Mouse (Mus musculus) ES-Bruce4 (cell line): ENCODE measurements around the gene Ptprq. TPM values are rescaled to one million over a fixed set of nuclear protein-coding genes. Genes with fewer than 3 reads are reported as not detected.

ENCODE experiments used
- H3K27ac ChIP-seq: 2 replicates; pipeline ENCODE4 v1.5.1; 2012; ENCODE audit warnings: low read length, inconsistent platforms; ENCODE audit not compliant: insufficient read depth
- H3K27me3 ChIP-seq: 2 replicates; pipeline ENCODE4 v1.6.1; 2012; ENCODE audit warnings: mild to moderate bottlenecking, low read length, inconsistent platforms; ENCODE audit not compliant: control insufficient read depth, poor library complexity, insufficient read depth, severe bottlenecking
- H3K36me3 ChIP-seq: 2 replicates; pipeline ENCODE4 v1.6.1; 2012; ENCODE audit warnings: inconsistent platforms, mild to moderate bottlenecking, low read length, moderate library complexity; ENCODE audit not compliant: control insufficient read depth, poor library complexity, insufficient read depth, severe bottlenecking
- H3K4me1 ChIP-seq: one replicate; pipeline ENCODE4 v1.8.1; 2011; ENCODE audit warnings: low read length; ENCODE audit not compliant: control insufficient read depth, insufficient read depth
- H3K4me3 ChIP-seq: 2 replicates; pipeline ENCODE4 v1.5.1; 2011; ENCODE audit warnings: low read depth, mild to moderate bottlenecking, low read length
- H3K9ac ChIP-seq: 2 replicates; pipeline ENCODE4 v1.6.1; 2012; ENCODE audit warnings: low read depth, mild to moderate bottlenecking, inconsistent platforms; ENCODE audit not compliant: poor library complexity, severe bottlenecking
- H3K9me3 ChIP-seq: replicated peaks from 2 replicates; pipeline ENCODE4 v1.6.1; 2012; ENCODE audit warnings: mild to moderate bottlenecking, low read length, inconsistent platforms; ENCODE audit not compliant: control insufficient read depth, poor library complexity, insufficient read depth, severe bottlenecking
- CTCF ChIP-seq: IDR thresholded peaks from one replicate; pipeline ENCODE4 v1.8.1; 2011; ENCODE audit warnings: low read depth, low read length
- EP300 ChIP-seq: IDR thresholded peaks from 2 replicates; pipeline ENCODE4 v1.6.1; 2011; ENCODE audit warnings: low read depth, low read length; ENCODE audit not compliant: insufficient read depth
- POLR2A ChIP-seq: IDR thresholded peaks from one replicate; pipeline ENCODE4 v1.8.1; 2011; ENCODE audit warnings: low read length; ENCODE audit not compliant: insufficient read depth
- polyA plus RNA-seq: library from polyadenylated mRNA; stranded (reverse); fragments of >200 nt; gene quantifications from 2 replicates; pipeline ENCODE4 v1.2.4, GENCODE M21; 2011; ENCODE audit warnings: low read depth; ENCODE audit not compliant: missing spikeins, insufficient read depth, insufficient read length

Ptprq gene
- polyA plus RNA-seq = not detected in 2 replicates

- Histone ChIP-seq H3K9ac (no peak within 1 kb of the TSS), H3K4me1 (no peaks in the 10 kb centered on the region), H3K9me3 (no peaks in the 10 kb centered on the region), H3K27ac (no peak within 1 kb of the TSS), H3K36me3 (no peaks in the 10 kb centered on the region), H3K27me3 (no peaks in the 10 kb centered on the region), H3K4me3 (no peak within 1 kb of the TSS)
- TF ChIP-seq CTCF (no peak), EP300 (no peak), POLR2A (no peak)
These were observed at the start of gene Ptprq for GRCm38 (mm10) chr10:107719806-107720205. Gene Ptprq (minus strand): TSS chr10:107720051.

GRCm38 (mm10) chr10:107759624-107760023, 39.8 kb upstream of the Ptprq start:
- H3K27me3 ChIP-seq = no peaks in the 10 kb centered on the region
- no peaks in the 10 kb centered on the region for H3K9me3 ChIP-seq
- H3K27ac ChIP-seq = no peak overlapping the region
- H3K36me3 ChIP-seq = no peaks in the 10 kb centered on the region
- H3K4me3 ChIP-seq = no peak overlapping the region
- no peak overlapping the region for H3K9ac ChIP-seq
- no peak for TF ChIP-seq CTCF
- no peak for TF ChIP-seq EP300
- TF ChIP-seq POLR2A = no peak
- H3K4me1 ChIP-seq = no peaks in the 10 kb centered on the region

GRCm38 (mm10) chr10:107753471-107753870, 33.6 kb upstream of the Ptprq start:
- Histone ChIP-seq H3K4me3 (no peak overlapping the region), H3K36me3 (no peaks in the 10 kb centered on the region), H3K9ac (no peak overlapping the region), H3K9me3 (no peaks in the 10 kb centered on the region), H3K27ac (no peak overlapping the region), H3K4me1 (no peaks in the 10 kb centered on the region), H3K27me3 (no peaks in the 10 kb centered on the region)
- TF ChIP-seq EP300 (no peak), POLR2A (no peak), CTCF (no peak)

- Histone ChIP-seq H3K4me3 (no peak overlapping the region), H3K9me3 (no peaks in the 10 kb centered on the region), H3K27me3 (no peaks in the 10 kb centered on the region)
These were observed 32.7 kb upstream of the Ptprq start for GRCm38 (mm10) chr10:107752351-107753143.

DNA sequence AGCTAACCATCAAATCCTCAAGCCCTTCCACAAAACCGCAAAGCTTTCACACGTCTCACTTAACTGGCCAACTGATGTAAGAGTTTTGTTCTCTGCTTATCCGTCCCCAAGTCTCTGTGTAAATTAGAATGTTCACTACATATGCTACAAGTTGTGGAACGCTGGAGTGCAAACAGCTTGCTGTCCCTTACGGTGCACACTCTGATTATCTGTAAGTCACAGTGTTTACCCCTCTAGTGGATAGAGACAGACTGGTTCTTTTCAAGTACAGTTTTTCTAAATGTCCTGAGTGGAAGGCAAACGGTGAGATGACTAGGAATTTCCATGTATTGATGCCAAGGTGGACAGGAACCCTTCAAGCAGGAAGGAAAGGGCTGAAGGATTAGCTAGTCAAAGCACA, 32.1 kb upstream of the Ptprq start:
- no peak for TF ChIP-seq EP300
- no peak for TF ChIP-seq CTCF
- no peak for TF ChIP-seq POLR2A
- Histone ChIP-seq H3K36me3 (no peaks in the 10 kb centered on the region), H3K27ac (no peak overlapping the region), H3K4me1 (no peaks in the 10 kb centered on the region), H3K9me3 (no peaks in the 10 kb centered on the region), H3K27me3 (no peaks in the 10 kb centered on the region), H3K9ac (no peak overlapping the region), H3K4me3 (no peak overlapping the region)

More at GRCm38 (mm10) chr10:107752351-107753143, 32.7 kb upstream of the Ptprq start:
- Histone ChIP-seq H3K36me3 (no peaks in the 10 kb centered on the region), H3K4me1 (no peaks in the 10 kb centered on the region), H3K9ac (no peak overlapping the region), H3K27ac (no peak overlapping the region)
- TF ChIP-seq CTCF = no peak

GRCm38 (mm10) chr10:107747566-107747965, 27.7 kb upstream of the Ptprq start:
- no peaks in the 10 kb centered on the region for H3K9me3 ChIP-seq
- TF ChIP-seq POLR2A (no peak), CTCF (no peak), EP300 (no peak)
- H3K4me1 ChIP-seq = no peaks in the 10 kb centered on the region
- H3K4me3 ChIP-seq = no peak overlapping the region
- no peaks in the 10 kb centered on the region for H3K27me3 ChIP-seq
- no peak overlapping the region for H3K9ac ChIP-seq
- H3K36me3 ChIP-seq = no peaks in the 10 kb centered on the region
- H3K27ac ChIP-seq = no peak overlapping the region
